Mouse (Mus musculus): Measurements from ENCODE around the gene Gm10197.

DNA sequence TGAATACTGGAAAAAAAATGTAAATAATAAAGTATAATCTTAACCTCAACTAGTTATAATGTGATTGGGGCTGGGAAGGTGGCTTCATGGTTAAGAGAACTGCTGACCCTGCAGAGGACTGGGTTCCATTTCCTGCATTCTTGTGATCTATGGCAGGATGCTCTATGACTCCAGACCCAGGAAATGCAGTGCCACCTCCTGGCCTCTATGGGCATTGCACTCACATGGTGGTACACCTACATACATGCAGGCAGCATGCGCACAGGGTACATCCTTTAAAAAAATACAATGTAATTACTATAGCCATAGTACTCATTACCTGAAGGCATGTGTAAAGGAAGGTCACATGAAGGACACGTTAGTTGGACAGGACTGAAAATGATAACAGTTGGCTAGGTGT is 8.6 kb downstream of the Gm10197 start:
- peak; percentile 78; the same call in 1 of the 2 replicates for TF ChIP-seq CTCF (IDR thresholded peaks at IDR 0.05; ENCODE audit: control insufficient read depth, insufficient read depth, insufficient replicate concordance, low read depth, low read length)
- no peak for TF ChIP-seq POLR2A (IDR thresholded peaks at IDR 0.05; ENCODE audit: control insufficient read depth, low read depth, low read length)

Data from testis, adult 2 months (tissue).